Mouse (Mus musculus): ENCODE data around the gene Hcn1.
"Not testable (repeated sequence)": the region's sequence is repeated elsewhere in the genome, so short reads cannot be mapped to it uniquely, and the experiment has no call there.

Gene Hcn1

DNA sequence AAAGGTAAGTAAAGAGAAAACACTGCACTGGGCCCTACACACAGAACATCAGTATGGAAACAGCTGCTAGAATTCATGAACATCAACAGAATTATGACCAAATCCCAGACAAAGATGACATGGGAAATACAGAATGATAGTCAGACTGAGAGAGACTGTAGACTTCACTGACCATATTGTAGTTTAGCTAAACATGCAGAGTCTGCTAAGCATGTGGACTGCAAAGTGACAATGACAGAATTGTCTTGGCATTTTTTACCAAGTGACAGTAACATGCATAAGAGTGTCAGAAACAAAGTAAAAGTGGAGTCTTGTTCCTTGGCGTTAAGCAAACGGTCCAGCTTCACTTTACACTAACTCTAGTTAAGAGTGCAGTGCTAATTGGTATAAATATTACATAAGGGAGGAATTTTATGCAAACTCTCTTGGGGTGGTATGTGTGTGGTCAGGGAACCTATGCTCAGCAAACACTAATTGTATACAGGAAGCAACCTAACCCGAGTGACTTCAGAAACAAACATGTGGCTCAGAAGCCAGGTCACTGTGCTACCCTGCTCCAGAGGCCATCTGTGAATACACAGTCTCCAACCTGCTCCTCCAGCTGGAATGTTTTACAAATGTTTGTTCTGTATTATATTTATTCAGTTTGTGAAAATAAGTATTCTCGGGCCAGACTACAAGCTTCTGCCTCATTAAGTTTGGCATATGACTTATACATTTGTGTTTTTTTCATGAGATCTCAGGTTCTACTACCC, 278.5 kb downstream of the Hcn1 start:
- no peak for DNase-seq

DNA sequence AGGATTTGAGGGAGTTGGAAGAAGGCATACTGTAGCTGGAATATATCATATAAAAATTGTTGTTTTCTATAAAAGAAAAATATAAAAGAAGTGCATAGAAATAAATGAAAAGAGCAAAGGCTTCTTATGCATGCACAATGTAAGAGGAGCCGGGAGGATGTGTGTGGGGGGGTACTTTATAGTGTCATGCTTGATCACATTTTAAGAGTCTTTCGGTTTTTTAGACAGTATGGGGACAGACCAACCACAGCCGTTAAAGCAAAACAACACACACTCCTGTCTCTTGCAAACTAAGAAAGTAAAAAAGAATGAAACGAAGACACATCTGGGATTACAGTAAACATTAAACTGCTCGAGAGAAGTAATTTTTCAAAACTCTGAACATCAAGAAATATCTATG, 290.0 kb downstream of the Hcn1 start:
- DNase-seq, result no peak

GRCm38 (mm10) chr13:117898052-117898451, 295.9 kb downstream of the Hcn1 start:
- peak; percentile 17 for DNase-seq

DNA sequence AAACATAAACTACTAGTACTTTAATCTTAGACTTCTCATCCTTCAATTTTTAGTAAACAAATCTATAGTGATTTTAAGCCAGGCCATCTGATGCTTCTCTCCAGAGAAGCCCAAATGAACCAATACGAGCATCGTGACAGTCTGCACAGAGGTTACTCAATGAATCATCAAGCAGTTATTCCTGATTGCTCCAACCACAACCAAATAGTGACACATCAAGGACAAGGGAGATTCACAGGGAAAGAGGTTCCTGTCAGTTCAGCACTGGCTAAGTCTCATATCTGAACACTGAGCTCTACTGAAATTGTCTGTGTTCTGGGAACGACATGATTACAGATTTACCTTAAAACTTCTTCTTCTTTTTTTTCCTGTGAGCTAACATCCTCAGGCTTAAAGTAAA, 305.7 kb downstream of the Hcn1 start:
- no peak for DNase-seq

DNA sequence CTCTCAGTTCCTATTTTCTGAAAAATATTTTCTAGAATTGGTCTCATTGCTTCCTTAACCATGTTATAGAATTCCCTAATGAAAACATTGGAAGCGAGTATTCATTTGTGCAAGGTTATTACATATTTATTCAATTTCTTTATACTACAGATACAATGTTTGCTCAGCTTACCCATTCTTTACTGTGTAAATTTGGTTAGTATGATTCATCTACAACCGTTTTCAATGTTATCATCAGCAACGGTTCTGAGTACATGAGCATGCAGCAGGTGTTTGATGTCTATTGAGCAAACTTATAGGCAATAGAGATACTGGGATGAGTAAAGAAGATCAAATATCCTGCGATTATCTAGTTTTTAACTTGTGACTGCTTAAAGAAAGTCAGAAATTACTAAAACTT, 327.6 kb downstream of the Hcn1 start:
- DNase-seq, result no peak

- DNase-seq, result no peak
These were observed 329.6 kb downstream of the Hcn1 start for GRCm38 (mm10) chr13:117931746-117932145.

DNA sequence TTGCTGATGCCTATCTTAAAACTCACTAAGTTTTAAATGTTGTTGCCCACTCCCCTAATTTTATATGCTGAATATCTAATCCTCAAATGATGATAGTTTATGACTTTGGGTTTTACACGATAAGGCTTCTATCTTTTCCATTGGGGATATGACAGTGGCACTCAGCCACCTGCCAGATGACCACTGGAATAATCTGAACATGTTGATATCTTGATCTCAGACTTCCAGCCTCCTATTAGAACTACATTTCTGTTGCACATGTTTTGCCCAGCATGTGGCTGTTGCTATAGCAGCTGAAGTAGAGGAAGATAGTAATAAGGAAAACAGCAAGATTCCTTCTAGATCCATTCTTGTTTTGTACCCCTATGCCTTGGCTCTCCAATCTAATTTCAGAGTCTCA, 336.6 kb downstream of the Hcn1 start:
- no peak for DNase-seq

- peak; percentile 89 for DNase-seq
These were observed 338.6 kb downstream of the Hcn1 start for GRCm38 (mm10) chr13:117940536-117941280.

DNA sequence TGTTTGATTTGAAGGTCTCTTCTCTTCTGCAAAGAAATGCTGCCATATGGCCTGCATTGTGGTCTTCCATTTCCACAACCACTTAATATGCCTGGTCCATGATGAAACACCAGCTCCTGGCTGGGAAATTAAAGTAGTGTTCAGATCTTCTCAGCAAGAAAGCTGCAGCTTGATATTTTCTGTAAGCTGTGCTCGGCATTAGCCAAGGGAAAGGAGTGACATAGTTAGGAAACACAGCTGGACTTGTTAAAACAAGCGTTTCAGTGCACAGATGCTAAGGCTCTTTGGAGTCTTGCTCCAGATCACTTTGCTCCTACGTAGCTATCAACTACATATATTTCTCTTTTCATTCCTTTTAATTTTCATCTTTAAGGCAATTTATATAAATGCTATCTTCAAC, 344.7 kb downstream of the Hcn1 start:
- no peak for DNase-seq

DNA sequence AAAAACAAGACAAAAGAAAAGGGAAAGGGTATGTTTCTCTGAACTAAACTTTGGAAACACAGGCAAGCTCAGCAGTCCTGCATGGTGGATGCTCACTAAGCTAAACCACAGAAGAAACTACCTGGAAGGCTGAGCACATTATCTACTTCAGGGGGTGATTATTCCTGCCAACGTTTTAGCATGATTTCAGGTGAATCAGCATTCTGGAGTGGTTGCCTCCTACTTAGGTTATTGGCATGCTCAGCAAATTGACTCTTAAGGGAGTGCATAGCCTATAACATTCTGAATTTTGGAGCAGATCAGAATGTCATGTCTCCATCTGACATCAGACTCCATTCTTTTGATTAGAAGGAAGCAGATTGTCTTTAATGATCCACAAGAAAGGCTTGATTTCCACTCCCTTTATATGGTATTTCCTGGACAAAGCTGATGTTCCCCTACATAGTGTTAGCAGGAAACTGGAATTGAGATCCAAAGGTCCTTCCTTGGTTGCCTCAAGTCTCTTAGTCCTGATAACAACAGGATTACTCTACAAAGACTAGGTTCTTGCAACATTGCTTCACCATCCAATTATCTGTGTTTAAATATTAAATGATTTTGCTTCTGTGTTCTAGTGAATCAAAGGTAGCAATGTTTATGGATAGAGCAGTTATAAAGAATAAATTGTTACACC, 345.7 kb downstream of the Hcn1 start:
- no peak for DNase-seq

- DNase-seq, result no peak
These were observed 356.6 kb downstream of the Hcn1 start for GRCm38 (mm10) chr13:117958496-117959421.

DNA sequence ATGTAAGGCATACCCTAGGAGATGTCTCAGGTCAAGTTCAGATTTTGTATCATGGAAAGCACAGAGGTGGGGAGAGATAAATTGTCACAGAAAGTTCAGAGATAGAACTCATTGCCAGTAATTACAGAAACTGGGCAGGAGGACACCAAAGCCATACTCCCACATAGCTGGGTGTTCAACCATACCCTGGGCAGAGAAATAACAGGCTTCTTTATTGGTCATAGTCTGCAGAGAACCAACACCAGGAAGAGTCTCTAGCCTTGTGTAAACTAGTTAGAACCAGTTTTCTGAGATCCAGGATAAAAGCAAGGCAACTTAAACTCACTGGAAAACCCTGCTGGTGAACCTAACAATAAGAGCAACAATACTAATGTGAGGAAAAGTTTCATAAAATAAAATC, 362.5 kb downstream of the Hcn1 start:
- DNase-seq, result no peak

GRCm38 (mm10) chr13:117975382-117975781, 373.3 kb downstream of the Hcn1 start:
- no peak for DNase-seq

DNA sequence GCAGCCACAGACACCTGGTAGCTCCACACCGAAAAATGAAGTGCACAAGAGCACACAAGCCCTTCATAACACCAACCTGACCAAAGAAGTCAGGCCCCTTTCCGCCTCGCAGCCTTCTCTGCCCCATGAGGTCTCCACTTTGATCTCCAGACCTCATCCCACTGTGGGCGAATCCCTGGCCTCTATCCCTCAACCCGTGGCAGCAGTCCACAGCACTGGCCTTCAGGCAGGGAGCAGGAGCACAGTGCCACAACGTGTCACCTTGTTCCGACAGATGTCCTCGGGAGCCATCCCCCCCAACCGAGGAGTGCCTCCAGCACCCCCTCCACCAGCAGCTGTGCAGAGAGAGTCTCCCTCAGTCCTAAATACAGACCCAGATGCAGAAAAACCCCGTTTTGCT, 373.7 kb downstream of the Hcn1 start:
- DNase-seq, result no peak

DNA sequence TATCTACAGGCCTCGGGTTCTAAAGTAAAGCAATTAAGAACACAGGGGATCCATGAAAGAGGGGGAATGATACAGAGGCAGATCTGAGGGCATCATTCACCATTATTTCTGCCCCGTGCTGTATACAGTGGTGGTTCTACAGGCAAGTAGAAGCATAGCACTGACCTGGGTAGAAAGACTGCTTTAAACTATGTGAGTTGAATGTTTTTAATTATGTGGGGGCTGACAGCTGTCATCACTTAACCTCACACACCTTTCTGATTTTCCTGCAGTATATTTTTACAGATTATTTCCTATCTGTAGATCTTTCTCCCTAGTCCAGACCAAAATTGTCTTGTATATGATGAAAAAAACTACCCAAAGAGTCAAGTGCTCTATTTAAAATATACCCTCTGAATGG, 382.2 kb downstream of the Hcn1 start:
- no peak for DNase-seq

GRCm38 (mm10) chr13:117999767-118000488, 397.8 kb downstream of the Hcn1 start:
- DNase-seq, result no peak

DNA sequence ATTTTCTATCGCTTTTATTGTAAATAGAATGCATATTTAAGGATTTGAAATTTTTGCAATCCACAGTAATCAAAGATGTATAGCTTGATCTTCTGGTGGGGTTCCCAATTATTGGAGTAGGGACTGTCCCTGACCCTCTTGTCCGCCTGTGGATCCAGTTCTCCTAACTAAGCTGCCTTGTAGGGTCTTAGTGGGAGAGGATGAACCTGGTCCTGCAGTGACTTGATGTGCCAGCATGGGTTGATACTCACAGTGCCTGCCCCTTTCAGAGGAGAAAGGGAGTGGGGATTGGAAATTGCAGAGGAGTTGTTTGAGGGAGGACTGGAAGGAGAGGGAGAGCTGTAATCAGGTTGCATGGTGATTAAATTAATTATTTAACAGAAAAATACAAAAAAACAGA, 398.4 kb downstream of the Hcn1 start:
- DNase-seq, result no peak

GRCm38 (mm10) chr13:118021176-118021575, 419.1 kb downstream of the Hcn1 start:
- DNase-seq, result no peak

- DNase-seq, result not testable (repeated sequence)
These were observed 420.8 kb downstream of the Hcn1 start for GRCm38 (mm10) chr13:118022891-118023290.

DNA sequence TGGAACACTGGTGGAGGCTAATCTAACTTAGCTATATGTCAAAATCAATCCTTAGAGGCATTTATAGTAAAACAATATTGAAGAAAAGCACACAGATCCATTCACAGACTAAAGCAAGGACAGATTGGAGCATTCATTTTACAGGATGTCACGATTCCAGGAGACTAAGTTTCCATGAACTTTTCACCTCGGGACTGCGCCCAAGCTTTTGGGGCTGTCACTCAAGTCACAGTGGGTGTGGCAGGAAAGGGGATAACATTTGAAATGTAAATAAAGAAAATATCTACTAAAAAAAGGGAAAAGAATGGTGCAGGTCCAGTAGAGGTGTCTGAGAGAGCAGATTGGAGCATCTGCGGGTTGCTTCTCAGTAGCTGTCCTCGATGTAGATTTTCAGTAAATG, 421.3 kb downstream of the Hcn1 start:
- no peak for DNase-seq

GRCm38 (mm10) chr13:118026510-118026909, 424.4 kb downstream of the Hcn1 start:
- no peak for DNase-seq

GRCm38 (mm10) chr13:118027868-118028267, 425.7 kb downstream of the Hcn1 start:
- DNase-seq, result no peak

All from cerebellum, adult 8-10 months (tissue).